Mouse (Mus musculus) cerebral cortex, adult 2 months (tissue): ENCODE data around the gene Obox2.

Experiments
- WGBS: fragments of 180-500 bp; shearing (Covaris S2); methylation state at CpG from one replicate; pipeline ENCODE4 v1.1.7; 2018; 5-methylcytosine and 5-hydroxymethylcytosine counted together

Gene Obox2

DNA sequence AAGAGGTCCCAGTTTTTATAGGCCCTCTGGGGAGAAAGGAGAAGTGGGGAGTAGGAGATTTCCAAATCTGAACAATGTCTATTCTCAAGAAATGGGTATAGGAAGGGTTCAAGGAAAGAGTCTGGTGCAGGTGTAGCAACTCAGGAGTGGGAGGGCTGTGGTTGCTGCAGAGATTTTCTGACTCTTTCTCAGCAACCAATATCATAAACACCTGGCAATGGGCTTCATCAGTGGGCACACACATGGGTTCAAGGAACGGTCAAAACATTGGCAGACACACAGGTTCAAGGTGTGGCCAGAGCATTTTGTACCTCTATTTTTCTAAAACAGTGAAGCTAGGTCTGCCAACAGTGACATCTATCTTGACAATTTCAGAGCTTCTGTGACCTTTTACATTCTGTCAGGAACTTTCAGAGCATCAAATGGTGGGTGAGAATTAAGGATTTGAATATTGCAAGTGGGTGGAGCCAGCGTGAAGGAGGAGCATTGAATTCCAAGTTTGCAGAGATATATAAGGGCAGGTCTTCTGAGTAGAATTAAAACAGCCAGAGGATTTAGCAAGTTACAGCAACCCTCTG is at the start of gene Obox2, which contains the start of gene Obox1:
Obox2 (plus strand) TSS at position 301 of the 578 bp plus-strand sequence.
Obox1 (plus strand) TSS at position 528 of the 578 bp plus-strand sequence.
- no CpG with 5 or more reads among the region's 2 CpGs for WGBS

- WGBS = 70% methylated on average over 3 of the region's 3 CpGs
These were observed 10.8 kb downstream of the Obox2 start for GRCm38 (mm10) chr7:15399147-15399874.

DNA sequence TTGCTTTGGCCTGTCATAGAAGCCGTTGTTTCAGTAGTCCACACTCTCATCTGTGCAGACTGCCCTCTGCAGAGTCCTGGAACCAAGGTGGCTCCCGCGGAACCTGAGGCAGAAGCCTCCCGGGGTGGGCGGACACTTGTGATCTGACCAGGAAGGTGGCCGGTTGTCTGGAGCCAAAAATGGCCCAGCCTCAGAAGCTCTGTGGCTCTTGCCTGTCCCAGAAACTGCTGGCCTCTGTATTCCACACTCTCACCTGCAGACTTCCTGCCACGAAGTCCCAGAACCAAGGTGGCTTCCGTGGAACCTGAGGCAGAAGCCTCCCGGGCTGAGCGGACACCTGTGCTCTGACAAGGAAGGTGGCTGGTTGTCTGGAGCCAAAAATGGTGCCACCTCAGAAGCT is 18.3 kb downstream of the Obox2 start:
- 87% methylated on average over 10 of the region's 10 CpGs for WGBS

- WGBS = 87% methylated on average over 9 of the region's 9 CpGs
These were observed 29.5 kb downstream of the Obox2 start for GRCm38 (mm10) chr7:15418046-15418445.

DNA sequence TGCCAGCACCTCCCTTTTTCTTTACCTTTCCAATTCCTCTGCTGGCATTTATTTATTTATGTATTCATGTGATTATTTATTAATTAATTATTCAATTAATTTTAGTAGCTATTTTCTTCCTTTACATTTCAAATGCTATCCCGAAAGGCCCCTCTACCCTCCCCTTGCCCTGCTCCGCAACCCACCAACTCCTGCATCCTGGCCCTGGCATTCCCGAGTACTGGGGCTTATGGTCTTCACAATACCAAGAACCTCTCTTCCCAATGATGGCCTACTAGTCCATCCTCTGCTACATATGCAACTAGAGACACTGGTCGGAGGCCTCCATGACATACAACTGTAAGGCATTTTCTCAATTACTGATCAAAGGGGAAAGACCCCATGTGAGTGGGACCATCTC is 37.0 kb downstream of the Obox2 start:
- 75% methylated on average over 4 of the region's 4 CpGs for WGBS
